Mouse (Mus musculus) thymus, postnatal 14 days (tissue): ENCODE results near the gene Tfcp2l1.

Source experiments
- DNase-seq: peaks from one replicate; pipeline ENCODE4 v3.0.0; 2021

The Tfcp2l1 gene

GRCm38 (mm10) chr1:118658716-118659115 lies 31.0 kb downstream of the Tfcp2l1 start:
- no peak for DNase-seq

GRCm38 (mm10) chr1:118660880-118661465 lies 33.2 kb downstream of the Tfcp2l1 start:
- DNase-seq: no peak

- DNase-seq: no peak
Observed at GRCm38 (mm10) chr1:118663062-118663461, 35.3 kb downstream of the Tfcp2l1 start.

- no peak for DNase-seq
Observed at GRCm38 (mm10) chr1:118667536-118667935, 39.8 kb downstream of the Tfcp2l1 start.

GRCm38 (mm10) chr1:118672196-118672595 lies 44.5 kb downstream of the Tfcp2l1 start:
- no peak for DNase-seq

- no peak for DNase-seq
Observed at GRCm38 (mm10) chr1:118674176-118674575, 46.4 kb downstream of the Tfcp2l1 start.

- DNase-seq: no peak
Observed at GRCm38 (mm10) chr1:118681980-118682379, 54.2 kb downstream of the Tfcp2l1 start.

- no peak for DNase-seq
Observed at GRCm38 (mm10) chr1:118683686-118684085, 55.9 kb downstream of the Tfcp2l1 start.

- DNase-seq: no peak
Observed at GRCm38 (mm10) chr1:118687726-118688125, 60.0 kb downstream of the Tfcp2l1 start.

GRCm38 (mm10) chr1:118689830-118690229 lies 62.1 kb downstream of the Tfcp2l1 start:
- no peak for DNase-seq

- no peak for DNase-seq
Observed at GRCm38 (mm10) chr1:118694436-118694835, 66.7 kb downstream of the Tfcp2l1 start.

- DNase-seq: no peak
Observed at GRCm38 (mm10) chr1:118697906-118698305, 70.2 kb downstream of the Tfcp2l1 start.

GRCm38 (mm10) chr1:118699118-118699890 lies 71.6 kb downstream of the Tfcp2l1 start:
- no peak for DNase-seq

GRCm38 (mm10) chr1:118699961-118700360 lies 72.2 kb downstream of the Tfcp2l1 start:
- DNase-seq: no peak

GRCm38 (mm10) chr1:118711606-118712005 lies 83.9 kb downstream of the Tfcp2l1 start:
- DNase-seq: no peak

GRCm38 (mm10) chr1:118716225-118716624 lies 88.5 kb downstream of the Tfcp2l1 start:
- DNase-seq: no peak

GRCm38 (mm10) chr1:118718055-118718454 lies 90.3 kb downstream of the Tfcp2l1 start:
- no peak for DNase-seq

GRCm38 (mm10) chr1:118719699-118720098 lies 92.0 kb downstream of the Tfcp2l1 start:
- DNase-seq: no peak

GRCm38 (mm10) chr1:118720474-118721095 lies 92.8 kb downstream of the Tfcp2l1 start:
- no peak for DNase-seq

GRCm38 (mm10) chr1:118727075-118727474 lies 99.3 kb downstream of the Tfcp2l1 start:
- no peak for DNase-seq

- no peak for DNase-seq
Observed at GRCm38 (mm10) chr1:118728796-118729195, 101.1 kb downstream of the Tfcp2l1 start.
